Mouse (Mus musculus): Measurements from ENCODE around the gene Prdm9. TPM values are rescaled to one million over a fixed set of nuclear protein-coding genes. Genes with fewer than 3 reads are reported as not detected.

The Prdm9 gene
- total and polyA plus RNA-seq, 2 experiments from 2014 or later = 1.00 to 1.0 TPM

- no peak overlapping the region for H3K9ac ChIP-seq
- WGBS = 89% methylated on average over 7 of the region's 7 CpGs
- ATAC-seq (no peak), DNase-seq (no peak)
- H3K4me1 ChIP-seq (ENCODE audit: insufficient read depth) = no peaks in the 10 kb centered on the region
- H3K9me3 ChIP-seq (ENCODE audit: low read length) = no peaks in the 10 kb centered on the region
- H3K27ac ChIP-seq (ENCODE audit: low read depth, low read length) = no peak overlapping the region
- H3K36me3 ChIP-seq (ENCODE audit: insufficient read depth) = no peaks in the 10 kb centered on the region
- H3K27me3 ChIP-seq (ENCODE audit: insufficient read depth, low read length) = peaks cover 4% of the 10 kb centered on the region
- no peak overlapping the region for H3K4me2 ChIP-seq (ENCODE audit: low read depth)
- H3K4me3 ChIP-seq (ENCODE audit: low read depth, low read length) = no peak overlapping the region
- TF ChIP-seq CTCF (IDR thresholded peaks at IDR 0.05; ENCODE audit: low read depth) = no peak
Measured at GRCm38 (mm10) chr17:15579410-15580071, 15.4 kb upstream of the Prdm9 start.

GRCm38 (mm10) chr17:15577291-15577694, 13.1 kb upstream of the Prdm9 start:
- H3K4me2 ChIP-seq (ENCODE audit: low read depth) = peak overlapping the region; percentile 49
- H3K27ac ChIP-seq (ENCODE audit: low read depth, low read length) = no peak overlapping the region
- peaks cover 4% of the 10 kb centered on the region for H3K27me3 ChIP-seq (ENCODE audit: insufficient read depth, low read length)
- ATAC-seq (peak; percentile 23; the same call in 1 of the 2 replicates), DNase-seq (no peak)
- 1% methylated on average over 32 of the region's 32 CpGs for WGBS
- 0 out of 2 replicates have a peak, but pooled peaks have one; percentile 5 for TF ChIP-seq CTCF (IDR thresholded peaks at IDR 0.05; ENCODE audit: low read depth)
- peak overlapping the region; percentile 33 for H3K4me3 ChIP-seq (ENCODE audit: low read depth, low read length)
- no peaks in the 10 kb centered on the region for H3K9me3 ChIP-seq (ENCODE audit: low read length)
- H3K36me3 ChIP-seq (ENCODE audit: insufficient read depth) = no peaks in the 10 kb centered on the region
- H3K4me1 ChIP-seq (ENCODE audit: insufficient read depth) = no peaks in the 10 kb centered on the region
- no peak overlapping the region for H3K9ac ChIP-seq

GRCm38 (mm10) chr17:15575056-15575455, 10.9 kb upstream of the Prdm9 start:
- Histone ChIP-seq H3K27ac (ENCODE audit: low read depth, low read length) (no peak overlapping the region), H3K4me1 (ENCODE audit: insufficient read depth) (no peaks in the 10 kb centered on the region), H3K9ac (no peak overlapping the region), H3K9me3 (ENCODE audit: low read length) (no peaks in the 10 kb centered on the region), H3K4me3 (ENCODE audit: low read depth, low read length) (no peak overlapping the region), H3K27me3 (ENCODE audit: insufficient read depth, low read length) (peaks cover 4% of the 10 kb centered on the region), H3K36me3 (ENCODE audit: insufficient read depth) (no peaks in the 10 kb centered on the region), H3K4me2 (ENCODE audit: low read depth) (no peak overlapping the region)
- TF ChIP-seq CTCF (IDR thresholded peaks at IDR 0.05; ENCODE audit: low read depth) = no peak
- no peak for DNase-seq
- no peak for ATAC-seq
- WGBS = 89% methylated on average over 1 of the region's 1 CpGs

GRCm38 (mm10) chr17:15566908-15567307, 2.8 kb upstream of the Prdm9 start:
- TF ChIP-seq CTCF (IDR thresholded peaks at IDR 0.05; ENCODE audit: low read depth) = no peak
- ATAC-seq (no peak), DNase-seq (no peak)
- H3K27me3 ChIP-seq (ENCODE audit: insufficient read depth, low read length) = no peaks in the 10 kb centered on the region
- H3K27ac ChIP-seq (ENCODE audit: low read depth, low read length) = no peak overlapping the region
- no peak overlapping the region for H3K4me3 ChIP-seq (ENCODE audit: low read depth, low read length)
- WGBS = 71% methylated on average over 5 of the region's 5 CpGs
- H3K36me3 ChIP-seq (ENCODE audit: insufficient read depth) = no peaks in the 10 kb centered on the region
- peaks cover 6% of the 10 kb centered on the region for H3K4me1 ChIP-seq (ENCODE audit: insufficient read depth)
- no peak overlapping the region for H3K9ac ChIP-seq
- no peak overlapping the region for H3K4me2 ChIP-seq (ENCODE audit: low read depth)
- H3K9me3 ChIP-seq (ENCODE audit: low read length) = no peaks in the 10 kb centered on the region

- Histone ChIP-seq H3K27me3 (ENCODE audit: insufficient read depth, low read length) (no peaks in the 10 kb centered on the region), H3K4me3 (ENCODE audit: low read depth, low read length) (peak overlapping the region; percentile 62), H3K27ac (ENCODE audit: low read depth, low read length) (no peak overlapping the region), H3K9ac (peak overlapping the region; percentile 77; the same call in 1 of the 2 replicates), H3K4me1 (ENCODE audit: insufficient read depth) (peaks cover 6% of the 10 kb centered on the region), H3K4me2 (ENCODE audit: low read depth) (peak overlapping the region; percentile 71), H3K9me3 (ENCODE audit: low read length) (no peaks in the 10 kb centered on the region), H3K36me3 (ENCODE audit: insufficient read depth) (no peaks in the 10 kb centered on the region)
- TF ChIP-seq CTCF (IDR thresholded peaks at IDR 0.05; ENCODE audit: low read depth) = no peak
- 46% methylated on average over 12 of the region's 12 CpGs for WGBS
- DNase-seq (peak; percentile 19), ATAC-seq (no peak)
Measured at GRCm38 (mm10) chr17:15564928-15565300, 760 bp upstream of the Prdm9 start.

GRCm38 (mm10) chr17:15559946-15560345, 4.2 kb downstream of the Prdm9 start:
- Histone ChIP-seq H3K27me3 (ENCODE audit: insufficient read depth, low read length) (no peaks in the 10 kb centered on the region), H3K27ac (ENCODE audit: low read depth, low read length) (no peak overlapping the region), H3K36me3 (ENCODE audit: insufficient read depth) (no peaks in the 10 kb centered on the region), H3K4me2 (ENCODE audit: low read depth) (no peak overlapping the region), H3K9me3 (ENCODE audit: low read length) (no peaks in the 10 kb centered on the region), H3K4me3 (ENCODE audit: low read depth, low read length) (no peak overlapping the region), H3K4me1 (ENCODE audit: insufficient read depth) (peaks cover 6% of the 10 kb centered on the region), H3K9ac (no peak overlapping the region)
- ATAC-seq = no peak
- DNase-seq = no peak
- WGBS = 89% methylated on average over 2 of the region's 2 CpGs
- TF ChIP-seq CTCF (IDR thresholded peaks at IDR 0.05; ENCODE audit: low read depth) = no peak

GRCm38 (mm10) chr17:15549713-15550112, 14.4 kb downstream of the Prdm9 start:
- H3K9ac ChIP-seq = no peak overlapping the region
- no peak overlapping the region for H3K4me2 ChIP-seq (ENCODE audit: low read depth)
- no peak for ATAC-seq
- H3K36me3 ChIP-seq (ENCODE audit: insufficient read depth) = no peaks in the 10 kb centered on the region
- no peaks in the 10 kb centered on the region for H3K27me3 ChIP-seq (ENCODE audit: insufficient read depth, low read length)
- no peaks in the 10 kb centered on the region for H3K9me3 ChIP-seq (ENCODE audit: low read length)
- no peak overlapping the region for H3K27ac ChIP-seq (ENCODE audit: low read depth, low read length)
- no peak for TF ChIP-seq CTCF (IDR thresholded peaks at IDR 0.05; ENCODE audit: low read depth)
- H3K4me1 ChIP-seq (ENCODE audit: insufficient read depth) = no peaks in the 10 kb centered on the region
- 38% methylated on average over 1 of the region's 1 CpGs for WGBS
- DNase-seq = no peak
- no peak overlapping the region for H3K4me3 ChIP-seq (ENCODE audit: low read depth, low read length)

Measured in forebrain, postnatal 0 days (tissue).